Mouse (Mus musculus) right cerebral cortex, postnatal 4 days (tissue): Measurements from ENCODE around the gene Rcan2.

Source experiments
- DNase-seq: peaks from one replicate; pipeline ENCODE4 v3.0.0-alpha.2; 2022

Gene Rcan2

DNA sequence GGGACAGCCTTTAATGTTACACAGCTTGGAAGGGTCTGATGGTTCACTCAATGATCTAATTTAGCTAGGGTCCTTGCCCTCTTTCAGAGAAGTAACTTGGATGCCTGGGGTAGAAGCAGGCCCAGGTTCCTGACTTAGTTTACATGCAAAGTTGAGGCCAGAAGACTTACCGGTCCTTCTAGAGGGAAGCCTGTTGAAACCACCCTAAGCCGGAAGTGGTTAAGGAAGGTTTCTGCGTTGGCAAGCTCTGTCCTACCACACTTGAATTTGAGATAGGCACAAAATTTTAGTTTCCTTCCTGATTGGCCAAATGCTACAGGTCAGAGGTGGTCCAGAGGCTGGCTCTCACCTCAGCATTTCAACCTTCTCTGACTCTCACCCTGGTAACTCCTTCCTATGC is 287.1 kb downstream of the Rcan2 start:
- no peak for DNase-seq
